Mouse (Mus musculus): ENCODE measurements around the gene Kat14.
A peak's percentile ranks its signal among the peaks of the same experiment; 100 is the strongest.

The Kat14 gene

GRCm38 (mm10) chr2:144381741-144382140 lies 13.0 kb downstream of the Kat14 start:
- no peak for DNase-seq (ENCODE audit: low read depth)

- no peak for DNase-seq (ENCODE audit: low read depth)
Measured at GRCm38 (mm10) chr2:144382624-144383138, 13.9 kb downstream of the Kat14 start.

- DNase-seq (ENCODE audit: low read depth) = no peak
Measured at GRCm38 (mm10) chr2:144386296-144386695, 17.5 kb downstream of the Kat14 start.

GRCm38 (mm10) chr2:144388416-144388815 lies 19.6 kb downstream of the Kat14 start:
- no peak for DNase-seq (ENCODE audit: low read depth)

GRCm38 (mm10) chr2:144399531-144399930 lies 30.7 kb downstream of the Kat14 start:
- no peak for DNase-seq (ENCODE audit: low read depth)

- DNase-seq (ENCODE audit: low read depth) = no peak
Measured at GRCm38 (mm10) chr2:144400659-144401058, 31.9 kb downstream of the Kat14 start.

- no peak for DNase-seq (ENCODE audit: low read depth)
Measured at GRCm38 (mm10) chr2:144409037-144409436, 40.3 kb downstream of the Kat14 start.

- DNase-seq (ENCODE audit: low read depth) = no peak
Measured at GRCm38 (mm10) chr2:144410603-144411002, 41.8 kb downstream of the Kat14 start.

GRCm38 (mm10) chr2:144414646-144415045 lies 45.9 kb downstream of the Kat14 start:
- DNase-seq (ENCODE audit: low read depth) = no peak

GRCm38 (mm10) chr2:144416859-144417258 lies 48.1 kb downstream of the Kat14 start:
- DNase-seq (ENCODE audit: low read depth) = no peak

- no peak for DNase-seq (ENCODE audit: low read depth)
Measured at GRCm38 (mm10) chr2:144418062-144418461, 49.3 kb downstream of the Kat14 start.

GRCm38 (mm10) chr2:144422094-144422675 lies 53.4 kb downstream of the Kat14 start:
- DNase-seq (ENCODE audit: low read depth) = no peak

- no peak for DNase-seq (ENCODE audit: low read depth)
Measured at GRCm38 (mm10) chr2:144425761-144426160, 57.0 kb downstream of the Kat14 start.

GRCm38 (mm10) chr2:144427852-144428251 lies 59.1 kb downstream of the Kat14 start:
- no peak for DNase-seq (ENCODE audit: low read depth)

- no peak for DNase-seq (ENCODE audit: low read depth)
Measured at GRCm38 (mm10) chr2:144428659-144429058, 59.9 kb downstream of the Kat14 start.

- DNase-seq (ENCODE audit: low read depth) = no peak
Measured at GRCm38 (mm10) chr2:144429171-144429570, 60.4 kb downstream of the Kat14 start.

GRCm38 (mm10) chr2:144431286-144431825 lies 62.6 kb downstream of the Kat14 start:
- DNase-seq (ENCODE audit: low read depth) = no peak

- DNase-seq (ENCODE audit: low read depth) = no peak
Measured at GRCm38 (mm10) chr2:144435679-144436078, 66.9 kb downstream of the Kat14 start.

GRCm38 (mm10) chr2:144438424-144438823 lies 69.6 kb downstream of the Kat14 start:
- peak; percentile 42 for DNase-seq (ENCODE audit: low read depth)

GRCm38 (mm10) chr2:144439191-144439700 lies 70.5 kb downstream of the Kat14 start:
- no peak for DNase-seq (ENCODE audit: low read depth)

- DNase-seq (ENCODE audit: low read depth) = no peak
Measured at GRCm38 (mm10) chr2:144441386-144441915, 72.7 kb downstream of the Kat14 start.

GRCm38 (mm10) chr2:144446360-144446999 lies 77.7 kb downstream of the Kat14 start:
- DNase-seq (ENCODE audit: low read depth) = no peak

- DNase-seq (ENCODE audit: low read depth) = no peak
Measured at GRCm38 (mm10) chr2:144450378-144450777, 81.6 kb downstream of the Kat14 start.
